Mouse (Mus musculus): ENCODE results near the gene Mmp9. TPM values are rescaled to one million over a fixed set of nuclear protein-coding genes. Genes with fewer than 3 reads are reported as not detected.

Gene Mmp9
- polyA plus RNA-seq, 1 experiment = 1.8 TPM

DNA sequence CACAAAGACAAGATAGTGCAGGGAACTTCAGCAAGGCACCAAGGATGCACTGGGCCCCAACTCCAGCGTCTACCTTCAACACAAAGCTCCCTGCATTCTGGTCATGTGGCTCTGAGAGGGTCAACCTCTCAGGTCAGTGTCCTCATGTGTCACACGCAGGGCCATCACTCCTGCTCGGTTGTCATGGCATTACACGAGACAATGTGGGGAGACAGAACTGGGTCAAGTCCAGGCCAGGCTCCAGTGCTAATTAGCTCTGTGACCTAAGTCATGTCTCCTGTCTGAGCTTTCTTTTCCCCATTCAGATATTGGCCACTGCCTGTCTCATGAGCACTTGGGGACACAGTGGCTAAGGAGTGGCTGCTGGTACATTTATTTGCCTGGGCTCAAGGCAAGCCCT, 17.3 kb upstream of the Mmp9 start:
- H3K4me3 ChIP-seq (ENCODE audit: insufficient read depth, low read depth, low read length) = no peak overlapping the region
- TF ChIP-seq CTCF (conservative IDR thresholded peaks at IDR 0.05; ENCODE audit: insufficient read depth, insufficient read length, low read depth, low read length) (no peak), POLR2A (IDR thresholded peaks at IDR 0.05; ENCODE audit: low read depth, low read length) (no peak)
- no peaks in the 10 kb centered on the region for H3K36me3 ChIP-seq (ENCODE audit: control insufficient read depth, insufficient read depth, low read length)
- no peaks in the 10 kb centered on the region for H3K4me1 ChIP-seq (ENCODE audit: control insufficient read depth, insufficient read depth, low read length)
- H3K27ac ChIP-seq (ENCODE audit: insufficient read depth, low read depth, low read length) = no peak overlapping the region
- H3K27me3 ChIP-seq (replicated peaks; ENCODE audit: control insufficient read depth, insufficient read depth, low read length) = no peaks in the 10 kb centered on the region
- 55% methylated on average over 4 of the region's 4 CpGs for WGBS
- DNase-seq = no peak

DNA sequence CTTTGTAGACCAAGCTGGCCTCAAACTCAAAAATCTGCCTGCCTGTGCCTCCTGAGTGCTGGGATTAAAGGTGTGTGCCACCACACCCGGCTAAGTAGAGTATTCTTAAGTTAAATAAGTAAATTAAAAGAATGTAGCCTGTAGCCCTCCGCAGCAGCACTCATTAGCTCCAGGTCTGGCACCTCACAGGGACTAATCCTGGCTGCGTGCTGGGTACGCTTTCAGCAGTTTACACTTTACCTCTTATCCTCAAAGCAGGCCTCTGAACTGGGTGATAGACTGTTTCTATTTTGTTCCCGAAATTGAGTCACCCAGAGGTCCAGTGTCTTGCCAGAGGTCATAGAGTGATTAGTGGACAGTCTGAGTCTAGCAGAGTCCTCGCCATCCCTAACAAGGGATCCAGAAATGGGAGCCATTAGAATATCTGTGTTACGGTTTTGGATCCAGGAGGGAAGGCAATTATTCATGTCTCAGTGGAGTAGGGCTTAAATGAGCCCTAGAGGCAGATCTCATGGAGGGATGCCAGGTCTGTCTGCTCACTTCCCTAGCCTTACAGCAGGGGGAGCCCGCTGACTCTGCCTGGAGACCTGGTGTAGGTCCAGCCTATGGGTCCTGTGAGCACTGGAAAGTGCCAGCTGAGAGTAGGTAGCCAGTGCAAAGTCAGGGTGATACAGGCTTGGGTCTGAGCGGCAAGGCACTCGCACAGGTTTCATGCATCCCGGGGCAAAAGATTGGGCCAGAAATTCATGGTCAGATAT, 16.3 kb upstream of the Mmp9 start:
- H3K27me3 ChIP-seq (replicated peaks; ENCODE audit: control insufficient read depth, insufficient read depth, low read length) = no peaks in the 10 kb centered on the region
- WGBS = 31% methylated on average over 11 of the region's 11 CpGs
- peak; percentile 95 for DNase-seq
- H3K27ac ChIP-seq (ENCODE audit: insufficient read depth, low read depth, low read length) = no peak overlapping the region
- H3K4me3 ChIP-seq (ENCODE audit: insufficient read depth, low read depth, low read length) = no peak overlapping the region
- H3K36me3 ChIP-seq (ENCODE audit: control insufficient read depth, insufficient read depth, low read length) = no peaks in the 10 kb centered on the region
- TF ChIP-seq POLR2A (IDR thresholded peaks at IDR 0.05; ENCODE audit: low read depth, low read length) = no peak
- TF ChIP-seq CTCF (conservative IDR thresholded peaks at IDR 0.05; ENCODE audit: insufficient read depth, insufficient read length, low read depth, low read length) = peak; percentile 95
- H3K4me1 ChIP-seq (ENCODE audit: control insufficient read depth, insufficient read depth, low read length) = no peaks in the 10 kb centered on the region

DNA sequence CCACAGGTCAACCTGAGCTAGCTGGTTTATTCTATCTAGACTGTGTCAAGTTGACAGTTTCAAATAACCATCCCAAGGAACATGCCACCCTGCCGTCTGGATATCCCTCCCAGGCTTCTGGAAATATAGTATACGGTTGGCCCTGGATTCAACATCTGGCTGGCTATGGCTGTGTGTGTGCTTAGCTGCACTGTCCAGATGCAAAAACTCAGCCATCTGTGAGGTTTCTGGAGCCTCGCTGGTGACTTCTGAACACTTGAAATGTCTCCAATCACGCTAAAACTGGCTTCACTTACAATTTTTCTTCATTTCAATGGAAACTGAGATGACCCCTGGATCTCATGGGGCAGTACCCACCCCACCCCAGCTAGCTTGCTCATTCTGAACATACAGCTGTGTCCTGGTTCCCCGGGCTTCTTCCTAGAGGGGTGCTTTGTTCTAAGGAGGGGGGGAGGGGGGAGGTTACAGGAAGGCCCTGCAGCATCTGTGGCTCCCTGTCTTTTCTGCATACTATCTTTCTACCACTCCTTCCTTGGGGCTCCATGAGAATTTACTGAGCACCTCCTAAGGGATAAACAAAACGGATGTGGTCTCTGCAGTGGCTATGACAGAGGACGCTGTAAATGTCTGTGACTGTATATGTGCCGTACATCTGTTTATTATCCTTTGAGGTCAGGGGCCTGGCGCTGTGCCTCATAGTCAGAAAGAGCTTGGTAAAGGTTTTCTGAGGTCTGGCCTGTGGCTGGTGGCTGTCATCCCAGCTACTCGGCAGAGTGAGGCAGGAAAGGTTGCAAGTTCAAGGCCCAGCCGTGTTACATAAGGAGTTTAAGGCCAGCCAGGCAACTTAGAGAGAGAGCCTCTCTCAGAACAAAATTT, 9.6 kb upstream of the Mmp9 start:
- WGBS = 58% methylated on average over 11 of the region's 11 CpGs
- no peak for DNase-seq
- Histone ChIP-seq H3K36me3 (ENCODE audit: control insufficient read depth, insufficient read depth, low read length) (no peaks in the 10 kb centered on the region), H3K27ac (ENCODE audit: insufficient read depth, low read depth, low read length) (no peak overlapping the region), H3K27me3 (replicated peaks; ENCODE audit: control insufficient read depth, insufficient read depth, low read length) (no peaks in the 10 kb centered on the region), H3K4me1 (ENCODE audit: control insufficient read depth, insufficient read depth, low read length) (no peaks in the 10 kb centered on the region), H3K4me3 (ENCODE audit: insufficient read depth, low read depth, low read length) (no peak overlapping the region)
- TF ChIP-seq POLR2A (IDR thresholded peaks at IDR 0.05; ENCODE audit: low read depth, low read length) (no peak), CTCF (conservative IDR thresholded peaks at IDR 0.05; ENCODE audit: insufficient read depth, insufficient read length, low read depth, low read length) (no peak)

DNA sequence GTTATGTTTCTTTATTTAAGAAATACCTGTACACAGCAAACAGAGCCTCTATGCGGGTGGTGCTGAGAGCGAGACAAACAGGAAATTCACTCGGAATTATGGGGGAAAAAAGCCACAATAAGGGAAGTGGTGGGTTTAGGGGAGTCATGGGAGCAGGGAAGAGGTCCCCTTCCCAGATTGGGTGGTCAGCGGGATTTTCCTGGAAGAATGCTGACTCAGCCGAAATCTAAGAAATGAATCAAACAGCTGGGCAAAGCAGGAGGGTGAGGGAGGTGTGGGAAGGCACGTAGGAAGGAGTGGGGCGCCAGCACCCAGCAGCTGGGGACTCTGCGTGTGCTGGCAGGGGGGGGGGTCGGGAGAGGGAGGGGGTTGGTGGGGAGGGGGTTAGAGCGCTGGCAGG, 7.0 kb upstream of the Mmp9 start:
- H3K27ac ChIP-seq (ENCODE audit: insufficient read depth, low read depth, low read length) = no peak overlapping the region
- WGBS = 38% methylated on average over 8 of the region's 10 CpGs
- no peaks in the 10 kb centered on the region for H3K36me3 ChIP-seq (ENCODE audit: control insufficient read depth, insufficient read depth, low read length)
- H3K27me3 ChIP-seq (replicated peaks; ENCODE audit: control insufficient read depth, insufficient read depth, low read length) = no peaks in the 10 kb centered on the region
- DNase-seq = no peak
- no peak for TF ChIP-seq CTCF (conservative IDR thresholded peaks at IDR 0.05; ENCODE audit: insufficient read depth, insufficient read length, low read depth, low read length)
- no peak for TF ChIP-seq POLR2A (IDR thresholded peaks at IDR 0.05; ENCODE audit: low read depth, low read length)
- H3K4me1 ChIP-seq (ENCODE audit: control insufficient read depth, insufficient read depth, low read length) = peaks cover 5% of the 10 kb centered on the region; the same call in 1 of the 2 replicates
- H3K4me3 ChIP-seq (ENCODE audit: insufficient read depth, low read depth, low read length) = no peak overlapping the region

DNA sequence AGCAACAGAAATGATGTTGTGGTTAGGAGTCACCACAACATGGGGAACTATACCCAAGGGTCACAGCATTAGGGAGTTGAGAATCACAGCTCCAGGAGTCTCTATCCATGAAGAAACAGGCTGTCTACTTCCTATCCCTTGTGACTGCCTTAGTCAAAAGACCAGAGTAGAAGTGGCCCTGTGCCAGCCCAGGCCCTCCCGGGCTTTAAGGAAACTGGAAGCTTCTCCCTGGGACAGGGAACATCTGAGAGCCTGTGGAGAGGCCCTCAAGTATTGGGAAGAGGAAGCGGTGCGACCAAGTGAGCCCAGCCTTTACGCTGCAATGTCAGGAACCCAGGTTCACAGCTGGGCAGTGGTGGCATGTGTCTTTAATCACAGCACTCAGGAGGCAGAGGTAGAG, 4.6 kb upstream of the Mmp9 start:
- no peak for TF ChIP-seq CTCF (conservative IDR thresholded peaks at IDR 0.05; ENCODE audit: insufficient read depth, insufficient read length, low read depth, low read length)
- no peak for TF ChIP-seq POLR2A (IDR thresholded peaks at IDR 0.05; ENCODE audit: low read depth, low read length)
- H3K27me3 ChIP-seq (replicated peaks; ENCODE audit: control insufficient read depth, insufficient read depth, low read length) = no peaks in the 10 kb centered on the region
- H3K4me1 ChIP-seq (ENCODE audit: control insufficient read depth, insufficient read depth, low read length) = peaks cover 5% of the 10 kb centered on the region; the same call in 1 of the 2 replicates
- 66% methylated on average over 4 of the region's 4 CpGs for WGBS
- no peak overlapping the region for H3K4me3 ChIP-seq (ENCODE audit: insufficient read depth, low read depth, low read length)
- H3K27ac ChIP-seq (ENCODE audit: insufficient read depth, low read depth, low read length) = no peak overlapping the region
- no peaks in the 10 kb centered on the region for H3K36me3 ChIP-seq (ENCODE audit: control insufficient read depth, insufficient read depth, low read length)
- DNase-seq = no peak

DNA sequence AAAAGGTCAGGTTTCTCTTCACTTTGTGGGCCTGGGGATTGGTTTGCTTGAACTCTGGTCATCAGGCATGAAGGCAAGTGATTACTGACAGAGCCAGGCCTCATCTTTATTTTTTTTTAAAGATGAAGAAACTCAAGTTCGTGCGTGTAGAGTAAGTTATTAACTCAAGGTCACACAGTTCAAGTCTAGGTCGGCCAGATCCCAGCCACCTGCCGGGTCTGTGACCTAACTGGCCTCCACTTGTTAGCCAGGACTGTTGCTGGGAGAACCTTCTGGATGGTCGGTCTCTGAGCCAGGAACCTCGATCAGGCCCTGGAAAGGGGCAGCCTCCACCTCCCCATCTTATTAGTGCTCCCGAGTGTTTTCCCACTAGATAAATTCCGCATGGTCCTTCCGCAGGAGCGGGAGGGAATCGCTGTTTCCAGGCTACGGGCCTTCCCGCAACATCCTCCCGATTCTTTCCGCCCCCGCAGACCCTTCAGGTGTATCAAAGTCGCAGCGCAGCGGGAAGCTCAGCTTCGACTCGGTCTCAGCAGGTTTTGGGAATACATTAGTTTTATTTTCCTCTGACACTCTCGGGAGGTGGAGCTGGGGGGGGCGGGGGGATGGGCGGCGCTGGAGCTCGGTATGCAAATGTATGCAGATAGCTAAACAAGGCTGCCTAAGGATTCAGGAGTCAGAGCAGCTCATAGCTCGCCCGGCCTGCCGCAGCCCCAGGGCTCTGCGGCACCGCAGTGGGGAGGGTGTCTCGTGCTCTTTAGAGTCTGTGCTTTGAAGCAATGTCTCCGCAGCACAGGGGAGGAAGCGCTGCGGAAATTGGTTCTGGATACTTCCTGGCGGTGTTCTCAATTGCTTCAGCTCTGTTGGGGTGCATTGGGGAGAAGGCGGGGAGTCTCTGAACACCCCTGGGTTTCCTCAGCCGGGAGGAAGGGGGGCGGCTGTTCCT, 2.2 kb upstream of the Mmp9 start:
- peak; percentile 70 for DNase-seq
- TF ChIP-seq CTCF (conservative IDR thresholded peaks at IDR 0.05; ENCODE audit: insufficient read depth, insufficient read length, low read depth, low read length) (no peak), POLR2A (IDR thresholded peaks at IDR 0.05; ENCODE audit: low read depth, low read length) (no peak)
- Histone ChIP-seq H3K4me1 (ENCODE audit: control insufficient read depth, insufficient read depth, low read length) (peaks cover 5% of the 10 kb centered on the region; the same call in 1 of the 2 replicates), H3K27me3 (replicated peaks; ENCODE audit: control insufficient read depth, insufficient read depth, low read length) (no peaks in the 10 kb centered on the region), H3K4me3 (ENCODE audit: insufficient read depth, low read depth, low read length) (peak overlapping the region; percentile 32; the same call in 1 of the 2 replicates), H3K36me3 (ENCODE audit: control insufficient read depth, insufficient read depth, low read length) (no peaks in the 10 kb centered on the region), H3K27ac (ENCODE audit: insufficient read depth, low read depth, low read length) (peak overlapping the region; percentile 28; the same call in 1 of the 2 replicates)
- WGBS = 4% methylated on average over 39 of the region's 39 CpGs

All from kidney, adult 2 months (tissue).